Mouse (Mus musculus): ENCODE data around the gene Arhgap28.

DNA sequence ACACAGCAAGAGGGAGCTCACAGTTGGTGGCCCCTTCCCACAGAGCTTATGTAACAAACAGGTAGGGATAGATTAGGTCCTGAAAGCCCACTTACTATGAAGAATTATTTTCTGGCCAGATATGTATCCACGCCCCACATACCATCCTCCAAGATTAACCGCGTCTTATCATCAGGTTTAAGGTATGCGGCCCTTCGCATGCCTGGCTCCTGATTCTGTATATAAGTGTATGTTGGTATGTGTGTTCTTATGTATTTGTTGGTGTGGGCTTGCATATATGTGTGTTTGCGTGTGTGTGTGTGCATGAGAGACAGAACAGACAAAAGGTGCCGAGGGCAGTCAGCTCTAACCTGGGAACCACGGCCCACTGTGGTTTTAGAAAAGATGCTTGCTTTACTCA, 76.1 kb downstream of the Arhgap28 start:
- TF ChIP-seq POLR2A (IDR thresholded peaks at IDR 0.05; ENCODE audit: borderline replicate concordance, insufficient read depth, low read length) = no peak
- no peak for TF ChIP-seq CTCF (IDR thresholded peaks at IDR 0.05; ENCODE audit: borderline replicate concordance, insufficient read depth, low read depth, low read length)

Data from cerebellum, adult 2 months (tissue).